32 mouse cellular contexts compared by ENCODE assay signal in genomic region chr11:116170003-116170800, GRCm38 (mm10). TPM values are rescaled to one million over a fixed set of nuclear protein-coding genes. Genes with fewer than 3 reads are reported as not detected.
DNase-seq lines count a peak whose midpoint lies in the region; ATAC-seq and TF ChIP-seq lines count a peak whose summit lies in the region.
"Had no signal": no experiment of that assay in that cellular context is flagged by ENCODE, and none has a peak within 500 bp of the region (broad histone marks: within the 10 kb centered on the region; RNA-seq: fewer than 3 reads in every experiment).

No protein-coding gene starts in this region.

- peaks cover 7% of the 10 kb centered on the region; the same call in 1 of the 2 replicates for H3K79me2 ChIP-seq in MEL (ENCODE audit: control insufficient read depth, insufficient read depth, low read length, poor library complexity)

- H3K9ac ChIP-seq in MEL (ENCODE audit: control insufficient read depth, low read depth, low read length, poor library complexity, severe bottlenecking) = no peak overlapping the region
- H3K9ac ChIP-seq in kidney, postnatal 0 days (ENCODE audit: low read depth, low read length) = no peak overlapping the region
- no peak overlapping the region for H3K9ac ChIP-seq in neural tube, embryonic 15.5 days (replicated peaks)
- H3K9ac ChIP-seq: embryonic facial prominence, embryonic 13.5 days; forebrain, embryonic 15.5 days; hindbrain, embryonic 12.5 days; midbrain, embryonic 15.5 days had no signal

- no peak for ATAC-seq in kidney, postnatal 0 days (replicated peaks; ENCODE audit: low FRiP score, low read depth)
- ATAC-seq in neural tube, embryonic 15.5 days (ENCODE audit: low FRiP score) = no peak
- ATAC-seq: forebrain, embryonic 15.5 days; midbrain, embryonic 15.5 days had no signal

- TF ChIP-seq POLR2A in MEL (IDR thresholded peaks at IDR 0.05; ENCODE audit: control insufficient read depth in 1 of 2, insufficient read depth in 1 of 2, low read depth in 1 of 2, low read length in 2 of 2, poor library complexity in 1 of 2) = no peak
- TF ChIP-seq POLR2A in kidney, adult 2 months (IDR thresholded peaks at IDR 0.05; ENCODE audit: low read depth, low read length) = no peak

- H3K36me3 ChIP-seq in MEL (ENCODE audit: control insufficient read depth in 1 of 2, insufficient read depth in 2 of 2, low read length in 2 of 2) = peaks cover 4 to 11% of the 10 kb centered on the region in 2 experiments; a peak in 3 of 4 replicates
- H3K36me3 ChIP-seq in kidney, adult 2 months (ENCODE audit: control insufficient read depth, insufficient read depth, low read length) = peaks cover 11% of the 10 kb centered on the region
- peaks cover 25% of the 10 kb centered on the region; the same call in 1 of the 2 replicates for H3K36me3 ChIP-seq in kidney, postnatal 0 days (ENCODE audit: insufficient read depth, low read length)
- peaks cover 46% of the 10 kb centered on the region for H3K36me3 ChIP-seq in neural tube, embryonic 15.5 days

- TF ChIP-seq CTCF in MEL (IDR thresholded peaks at IDR 0.05 in 2 of 3, conservative IDR thresholded peaks at IDR 0.05 in 1 of 3; ENCODE audit: control insufficient read depth in 1 of 3, insufficient read depth in 1 of 3, low read depth in 2 of 3, low read length in 3 of 3, poor library complexity in 1 of 3, severe bottlenecking in 1 of 3) = no peak
- TF ChIP-seq CTCF in kidney, adult 2 months (conservative IDR thresholded peaks at IDR 0.05; ENCODE audit: insufficient read depth, insufficient read length, low read depth, low read length) = no peak
- TF ChIP-seq CTCF in kidney, postnatal 0 days (IDR thresholded peaks at IDR 0.05; ENCODE audit: low read depth) = no peak

- peaks cover 0 to 7% of the 10 kb centered on the region in 2 experiments; a peak in 2 of 4 replicates for H3K4me1 ChIP-seq in MEL (ENCODE audit: control insufficient read depth in 1 of 2, insufficient read depth in 2 of 2, low read length in 2 of 2)
- H3K4me1 ChIP-seq in kidney, adult 2 months (ENCODE audit: control insufficient read depth, insufficient read depth, low read length) = peaks cover 24% of the 10 kb centered on the region; the same call in 1 of the 2 replicates
- peaks cover 8% of the 10 kb centered on the region for H3K4me1 ChIP-seq in kidney, postnatal 0 days (replicated peaks; ENCODE audit: insufficient read depth, low read length)
- H3K4me1 ChIP-seq in neural tube, embryonic 15.5 days = peaks cover 24% of the 10 kb centered on the region

- no peak for TF ChIP-seq EP300 in MEL (IDR thresholded peaks at IDR 0.05; ENCODE audit: low read depth in 1 of 2, low read length in 2 of 2)

- H3K27ac ChIP-seq in MEL (ENCODE audit: control insufficient read depth, low read depth, low read length) = no peak overlapping the region
- H3K27ac ChIP-seq in kidney, adult 2 months (ENCODE audit: insufficient read depth, low read depth, low read length) = peak overlapping the region; percentile 78
- H3K27ac ChIP-seq in kidney, postnatal 0 days = peak overlapping the region; percentile 73
- H3K27ac ChIP-seq in neural tube, embryonic 15.5 days (replicated peaks) = no peak overlapping the region
- H3K27ac ChIP-seq: embryonic facial prominence, embryonic 13.5 days; forebrain, embryonic 10.5 days; forebrain, embryonic 15.5 days; gastrocnemius, adult 2 months; hindbrain, embryonic 12.5 days; macrophage; midbrain, embryonic 15.5 days; stomach, postnatal 0 days had no signal

- H3K27me3 ChIP-seq in MEL (ENCODE audit: control insufficient read depth in 1 of 2, insufficient read depth in 2 of 2, low read length in 2 of 2) = no peaks in the 10 kb centered on the region
- H3K27me3 ChIP-seq in kidney, adult 2 months (replicated peaks; ENCODE audit: control insufficient read depth, insufficient read depth, low read length) = no peaks in the 10 kb centered on the region
- no peaks in the 10 kb centered on the region for H3K27me3 ChIP-seq in kidney, postnatal 0 days (ENCODE audit: insufficient read depth, low read length)
- no peaks in the 10 kb centered on the region for H3K27me3 ChIP-seq in neural tube, embryonic 15.5 days (replicated peaks)
- H3K27me3 ChIP-seq: CH12.LX; embryonic facial prominence, embryonic 13.5 days; forebrain, embryonic 15.5 days; hindbrain, embryonic 12.5 days; midbrain, embryonic 15.5 days had no signal

- no peak for TF ChIP-seq RAD21 in MEL (IDR thresholded peaks at IDR 0.05; ENCODE audit: low read depth, low read length)

- peak; percentile 48 for DNase-seq in kidney, adult 18-20 months
- no peak for DNase-seq in kidney, postnatal 10 days
- peak; percentile 25 for DNase-seq in MEL (ENCODE audit: low read depth, low spot score)
- DNase-seq in kidney, adult 2 months = peak; percentile 85
- no peak for DNase-seq in kidney, postnatal 0 days (ENCODE audit: low spot score)
- DNase-seq in adrenal gland, adult 18-20 months (ENCODE audit: low spot score in 2 of 2) = no peak
- DNase-seq in layer of hippocampus, postnatal 36 days = no peak
- DNase-seq: adrenal gland, postnatal 14 days; B cell, adult 2 months; cerebellum, adult 11-12 months; cerebellum, postnatal 10 days; gastrocnemius, adult 2 months; gastrocnemius, postnatal 36 days; heart, adult 18-20 months; heart, postnatal 36 days; lung, adult 2 months; lung, postnatal 10 days; right cerebral cortex, adult 18-20 months; right cerebral cortex, postnatal 4 days; thymus, adult 18-20 months; thymus, postnatal 25 days had no signal

- no peak overlapping the region for H3K4me2 ChIP-seq in kidney, postnatal 0 days (ENCODE audit: low read length)
- no peak overlapping the region for H3K4me2 ChIP-seq in neural tube, embryonic 15.5 days
- H3K4me2 ChIP-seq: embryonic facial prominence, embryonic 13.5 days; forebrain, embryonic 15.5 days; heart, embryonic 11.5 days; hindbrain, embryonic 12.5 days; liver, embryonic 11.5 days; midbrain, embryonic 15.5 days had no signal

- 54% methylated on average over 5 of the region's 5 CpGs for WGBS in kidney, adult 2 months
- WGBS in kidney, postnatal 0 days = 77% methylated on average over 5 of the region's 5 CpGs
- 92% methylated on average over 5 of the region's 5 CpGs for WGBS in neural tube, embryonic 15.5 days

- no peak overlapping the region for H3K4me3 ChIP-seq in MEL (ENCODE audit: control insufficient read depth in 1 of 2, insufficient read depth in 1 of 2, low read depth in 2 of 2, low read length in 2 of 2)
- no peak overlapping the region for H3K4me3 ChIP-seq in kidney, adult 2 months (ENCODE audit: insufficient read depth, low read depth, low read length)
- H3K4me3 ChIP-seq in kidney, postnatal 0 days (replicated peaks; ENCODE audit: low read depth, low read length) = no peak overlapping the region
- no peak overlapping the region for H3K4me3 ChIP-seq in neural tube, embryonic 15.5 days (replicated peaks)
- H3K4me3 ChIP-seq: embryonic facial prominence, embryonic 13.5 days; forebrain, embryonic 10.5 days; forebrain, embryonic 15.5 days; gastrocnemius, adult 2 months; hindbrain, embryonic 12.5 days; midbrain, embryonic 15.5 days had no signal

- no peaks in the 10 kb centered on the region for H3K9me3 ChIP-seq in MEL (replicated peaks; ENCODE audit: insufficient read depth, low read length)
- no peaks in the 10 kb centered on the region for H3K9me3 ChIP-seq in kidney, postnatal 0 days (replicated peaks; ENCODE audit: low read length)
- no peaks in the 10 kb centered on the region for H3K9me3 ChIP-seq in neural tube, embryonic 15.5 days (replicated peaks)
- H3K9me3 ChIP-seq: embryonic facial prominence, embryonic 13.5 days; forebrain, embryonic 10.5 days; forebrain, embryonic 15.5 days; hindbrain, embryonic 12.5 days; midbrain, embryonic 15.5 days had no signal

RNA-seq across cellular contexts. Expression of gene Fbf1, which starts 2.2 kb away (rescaled TPM):
- 29.0 and 32.5 TPM in 2 replicates for total RNA-seq in MEL (2012; rRNA removed)
- 10 to 100 TPM in 1 of 2 experiments, not detected in 1; 29.2 TPM for polyA plus RNA-seq in MEL (2012; ENCODE audit: insufficient read depth in 1 of 2, insufficient read length in 2 of 2, low read depth in 1 of 2, low replicate concordance in 2 of 2, missing spikeins in 1 of 2)
- polyA plus RNA-seq in kidney, adult 2 months (2012; rRNA removed) = 24.0 TPM in 2 replicates
- polyA plus RNA-seq in kidney, postnatal 0 days (2015; fragmentation: Nextera tagmentation; extraction: Ambion mirVana) = 16.8 and 20.0 TPM in 2 replicates
- 44.2 and 48.5 TPM in 2 replicates for polyA plus RNA-seq in neural tube, embryonic 15.5 days (2015; fragmentation: Nextera tagmentation; extraction: Ambion mirVana)
- total RNA-seq in adrenal gland, adult 18-20 months (2021) = 10 to 100 TPM; 30.9 to 42.1 TPM
- total RNA-seq in layer of hippocampus, postnatal 36 days (2021) = 10 to 100 TPM; 80.9 to 95.6 TPM

RNA-seq across cellular contexts. Expression of gene Ten1, which starts 28.5 kb away (rescaled TPM):
- total RNA-seq in MEL (2012; rRNA removed) = 57.9 and 60.8 TPM in 2 replicates
- 10 to 100 TPM in 1 of 2 experiments, not detected in 1; 66.9 TPM for polyA plus RNA-seq in MEL (2012; ENCODE audit: insufficient read depth in 1 of 2, insufficient read length in 2 of 2, low read depth in 1 of 2, low replicate concordance in 2 of 2, missing spikeins in 1 of 2)
- polyA plus RNA-seq in kidney, adult 2 months (2012; rRNA removed) = 20.1 and 21.0 TPM in 2 replicates
- 44.0 and 47.2 TPM in 2 replicates for polyA plus RNA-seq in kidney, postnatal 0 days (2015; fragmentation: Nextera tagmentation; extraction: Ambion mirVana)
- polyA plus RNA-seq in neural tube, embryonic 15.5 days (2015; fragmentation: Nextera tagmentation; extraction: Ambion mirVana) = 90.4 and 93.5 TPM in 2 replicates
- 10 to 100 TPM; 17.3 to 20.7 TPM for total RNA-seq in adrenal gland, adult 18-20 months (2021)
- 10 to 100 TPM; 36.1 to 45.4 TPM for total RNA-seq in layer of hippocampus, postnatal 36 days (2021)

RNA-seq across cellular contexts. Expression of gene Acox1, which starts 28.6 kb away (rescaled TPM):
- 16.4 and 16.8 TPM in 2 replicates for total RNA-seq in MEL (2012; rRNA removed)
- 10 to 100 TPM in 1 of 2 experiments, not detected in 1; 16.1 TPM for polyA plus RNA-seq in MEL (2012; ENCODE audit: insufficient read depth in 1 of 2, insufficient read length in 2 of 2, low read depth in 1 of 2, low replicate concordance in 2 of 2, missing spikeins in 1 of 2)
- 251 and 265 TPM in 2 replicates for polyA plus RNA-seq in kidney, adult 2 months (2012; rRNA removed)
- 55.5 and 64.0 TPM in 2 replicates for polyA plus RNA-seq in kidney, postnatal 0 days (2015; fragmentation: Nextera tagmentation; extraction: Ambion mirVana)
- polyA plus RNA-seq in neural tube, embryonic 15.5 days (2015; fragmentation: Nextera tagmentation; extraction: Ambion mirVana) = 58.1 and 61.7 TPM in 2 replicates
- 100 to 1,000 TPM; 208 to 244 TPM for total RNA-seq in adrenal gland, adult 18-20 months (2021)
- total RNA-seq in layer of hippocampus, postnatal 36 days (2021) = 100 to 1,000 TPM; 119 to 126 TPM

RNA-seq across cellular contexts. Expression of gene Mrpl38, which starts 31.5 kb away (rescaled TPM):
- total RNA-seq in MEL (2012; rRNA removed) = 105 and 113 TPM in 2 replicates
- 100 to 1,000 TPM in 1 of 2 experiments, not detected in 1; 157 TPM for polyA plus RNA-seq in MEL (2012; ENCODE audit: insufficient read depth in 1 of 2, insufficient read length in 2 of 2, low read depth in 1 of 2, low replicate concordance in 2 of 2, missing spikeins in 1 of 2)
- 69.9 and 70.7 TPM in 2 replicates for polyA plus RNA-seq in kidney, adult 2 months (2012; rRNA removed)
- polyA plus RNA-seq in kidney, postnatal 0 days (2015; fragmentation: Nextera tagmentation; extraction: Ambion mirVana) = 81.1 and 89.8 TPM in 2 replicates
- 82.2 and 95.1 TPM in 2 replicates for polyA plus RNA-seq in neural tube, embryonic 15.5 days (2015; fragmentation: Nextera tagmentation; extraction: Ambion mirVana)
- 100 to 1,000 TPM; 106 to 115 TPM for total RNA-seq in adrenal gland, adult 18-20 months (2021)
- total RNA-seq in layer of hippocampus, postnatal 36 days (2021) = 10 to 100 TPM; 55.1 to 58.2 TPM

RNA-seq across cellular contexts. Expression of gene Trim65, which starts 39.3 kb away (rescaled TPM):
- 8.2 and 8.8 TPM in 2 replicates for total RNA-seq in MEL (2012; rRNA removed)
- polyA plus RNA-seq in MEL (2012; ENCODE audit: insufficient read depth in 1 of 2, insufficient read length in 2 of 2, low read depth in 1 of 2, low replicate concordance in 2 of 2, missing spikeins in 1 of 2) = 10 to 100 TPM in 1 of 2 experiments, not detected in 1; 10.7 TPM
- polyA plus RNA-seq in kidney, adult 2 months (2012; rRNA removed) = 9.5 and 9.6 TPM in 2 replicates
- 3.1 and 3.3 TPM in 2 replicates for polyA plus RNA-seq in kidney, postnatal 0 days (2015; fragmentation: Nextera tagmentation; extraction: Ambion mirVana)
- 3.4 and 4.1 TPM in 2 replicates for polyA plus RNA-seq in neural tube, embryonic 15.5 days (2015; fragmentation: Nextera tagmentation; extraction: Ambion mirVana)
- 10 to 100 TPM; 12.9 to 13.1 TPM for total RNA-seq in adrenal gland, adult 18-20 months (2021)
- 1 to 10 TPM; 7.1 to 8.0 TPM for total RNA-seq in layer of hippocampus, postnatal 36 days (2021)

Comparison
In these comparisons a context has a peak if more than half of its experiments do, and no peak if none do; other contexts are left out.
1. DNase-seq: peak in kidney, adult 18-20 months (single experiment), MEL (single experiment) and kidney, adult 2 months (single experiment); none in kidney, postnatal 10 days (single experiment), kidney, postnatal 0 days (single experiment), adrenal gland, adult 18-20 months (0 of 2) and layer of hippocampus, postnatal 36 days (0 of 2).
2. H3K27ac ChIP-seq: peak in kidney, adult 2 months (single experiment) and kidney, postnatal 0 days (single experiment); none in MEL (single experiment) and neural tube, embryonic 15.5 days (single experiment).